Mouse (Mus musculus) spleen, embryonic (tissue): ENCODE data around the gene Vav2.

Experiments used
- CTCF ChIA-PET: fragments of 350-600 bp; sonication (Branson Sonifier 250); formaldehyde crosslinking; loops from one replicate; lab custom pipeline; 2022; lab: Charles Lee

The Vav2 gene

GRCm38 (mm10) chr2:27286971-27287710 lies 139.7 kb downstream of the Vav2 start:
- CTCF ChIA-PET: no interaction called here

GRCm38 (mm10) chr2:27284441-27284840 lies 142.4 kb downstream of the Vav2 start:
- CTCF ChIA-PET: interaction anchor here (1.0 kb wide), 1 partner anchor 144 kb away, joined by 3 read pairs; no protein-coding TSS in a partner anchor

- CTCF ChIA-PET: interaction anchor here (1.7 kb wide), 1 partner anchor 147 kb away, joined by 9 read pairs; no protein-coding TSS in a partner anchor
These were observed 145.1 kb downstream of the Vav2 start for GRCm38 (mm10) chr2:27281771-27282170.

- CTCF ChIA-PET: interaction anchor here (0.5 to 2.2 kb wide), 6 partner anchors 8 to 159 kb away, joined by 3 to 9 read pairs (median 6); no protein-coding TSS in a partner anchor
These were observed 145.8 kb downstream of the Vav2 start for GRCm38 (mm10) chr2:27280920-27281611.

GRCm38 (mm10) chr2:27278859-27279258 lies 148.0 kb downstream of the Vav2 start:
- CTCF ChIA-PET: no interaction called here

GRCm38 (mm10) chr2:27268325-27268724 lies 158.5 kb downstream of the Vav2 start:
- CTCF ChIA-PET: interaction anchor here (1.1 kb wide), 1 partner anchor 12 kb away, joined by 3 read pairs; no protein-coding TSS in a partner anchor

GRCm38 (mm10) chr2:27265819-27266218 lies 161.0 kb downstream of the Vav2 start:
- CTCF ChIA-PET: interaction anchor here (0.6 kb wide), 1 partner anchor 51 kb away, joined by 3 read pairs; no protein-coding TSS in a partner anchor

GRCm38 (mm10) chr2:27262984-27263383 lies 163.8 kb downstream of the Vav2 start:
- CTCF ChIA-PET: interaction anchor here (2.1 kb wide), 1 partner anchor 17 kb away, joined by 6 read pairs; no protein-coding TSS in a partner anchor

GRCm38 (mm10) chr2:27251434-27251833 lies 175.4 kb downstream of the Vav2 start:
- CTCF ChIA-PET: no interaction called here

GRCm38 (mm10) chr2:27248211-27248610 lies 178.6 kb downstream of the Vav2 start, which contains the start of gene Sardh:
TSS of gene Sardh (minus strand) at chr2:27248337.
- CTCF ChIA-PET: no interaction called here

- CTCF ChIA-PET: no interaction called here
These were observed 179.4 kb downstream of the Vav2 start for GRCm38 (mm10) chr2:27247487-27247863.

- CTCF ChIA-PET: no interaction called here
These were observed 179.9 kb downstream of the Vav2 start for GRCm38 (mm10) chr2:27246712-27247486.

- CTCF ChIA-PET: no interaction called here
These were observed 180.9 kb downstream of the Vav2 start for GRCm38 (mm10) chr2:27245947-27246346.

GRCm38 (mm10) chr2:27237342-27237741 lies 189.5 kb downstream of the Vav2 start:
- CTCF ChIA-PET: interaction anchor here (0.6 to 1.9 kb wide), 7 partner anchors 27 to 220 kb away, joined by 3 to 16 read pairs (median 6); no protein-coding TSS in a partner anchor

GRCm38 (mm10) chr2:27235729-27236128 lies 191.1 kb downstream of the Vav2 start:
- CTCF ChIA-PET: interaction anchor here (0.5 to 1.9 kb wide), 5 partner anchors 14 to 160 kb away, joined by 4 to 6 read pairs (median 5); no protein-coding TSS in a partner anchor

- CTCF ChIA-PET: interaction anchor here (0.6 to 0.8 kb wide), 3 partner anchors 28 to 201 kb away, joined by 3 to 14 read pairs (median 4); no protein-coding TSS in a partner anchor
These were observed 194.5 kb downstream of the Vav2 start for GRCm38 (mm10) chr2:27232376-27232775.

- CTCF ChIA-PET: interaction anchor here (0.5 kb wide), 1 partner anchor 16 kb away, joined by 3 read pairs; no protein-coding TSS in a partner anchor
These were observed 197.2 kb downstream of the Vav2 start for GRCm38 (mm10) chr2:27229481-27230105.

GRCm38 (mm10) chr2:27228809-27229480 lies 197.9 kb downstream of the Vav2 start:
- CTCF ChIA-PET: interaction anchor here (0.6 kb wide), 1 partner anchor 69 kb away, joined by 3 read pairs; no protein-coding TSS in a partner anchor

GRCm38 (mm10) chr2:27226572-27226971 lies 200.3 kb downstream of the Vav2 start:
- CTCF ChIA-PET: no interaction called here

- CTCF ChIA-PET: no interaction called here
These were observed 203.8 kb downstream of the Vav2 start for GRCm38 (mm10) chr2:27223012-27223421.
